Mouse (Mus musculus) forebrain, embryonic 14.5 days (tissue): Measurements from ENCODE around the gene 4930539E08Rik. TPM values are rescaled to one million over a fixed set of nuclear protein-coding genes. Genes with fewer than 3 reads are reported as not detected.

Experiments
- ATAC-seq: fragments of 200-750 bp; cut with Nextera tagmentation; 2 replicates; pipeline ENCODE4 v1.8.0; 2017; ENCODE audit warnings: mild to moderate bottlenecking, moderate library complexity
- DNase-seq: peaks from one replicate; pipeline ENCODE4 v3.0.0-alpha.2; 2015; ENCODE audit warnings: low spot score
- H3K27ac ChIP-seq: fragments of 300-500 bp; sonication (generic); 2 replicates; pipeline ENCODE4 v1.5.1; 2014; ENCODE audit warnings: low read depth, mild to moderate bottlenecking, control low read depth, low read length, moderate library complexity
- H3K27me3 ChIP-seq: fragments of 300-500 bp; sonication (generic); replicated peaks from 2 replicates; pipeline ENCODE4 v1.6.1; 2014; ENCODE audit warnings: low read length, control low read depth, mixed read lengths; ENCODE audit not compliant: control insufficient read depth, insufficient read depth
- H3K36me3 ChIP-seq: fragments of 300-500 bp; sonication (generic); 2 replicates; pipeline ENCODE4 v1.6.1; 2014; ENCODE audit warnings: low read length, control low read depth; ENCODE audit not compliant: control insufficient read depth, insufficient read depth
- H3K4me1 ChIP-seq: fragments of 300-500 bp; sonication (generic); 2 replicates; pipeline ENCODE4 v1.6.1; 2014; ENCODE audit warnings: antibody characterized with exemption, low read length, control low read depth; ENCODE audit not compliant: control insufficient read depth, insufficient read depth
- H3K4me2 ChIP-seq: fragments of 300-500 bp; sonication (generic); 2 replicates; pipeline ENCODE4 v1.6.1; 2014; ENCODE audit warnings: mild to moderate bottlenecking, control low read depth, low read length
- H3K4me3 ChIP-seq: fragments of 300-500 bp; sonication (generic); 2 replicates; pipeline ENCODE4 v1.5.1; 2014; ENCODE audit warnings: low read depth, low read length, control low read depth
- H3K9ac ChIP-seq: fragments of 300-500 bp; sonication (generic); 2 replicates; pipeline ENCODE4 v1.6.1; 2014; ENCODE audit warnings: mild to moderate bottlenecking, low read length, control low read depth, moderate library complexity
- H3K9me3 ChIP-seq: fragments of 300-500 bp; sonication (generic); replicated peaks from 2 replicates; pipeline ENCODE4 v1.6.1; 2016; ENCODE audit warnings: low read length, control low read depth, mixed read lengths; ENCODE audit not compliant: control insufficient read depth
- WGBS: fragments of 180-500 bp; shearing (Covaris S2); extraction: QIAGEN DNeasy Blood & Tissue Kit; methylation state at CpG from one replicate; pipeline ENCODE4 v1.1.7; 2014; 5-methylcytosine and 5-hydroxymethylcytosine counted together
- polyA plus RNA-seq: library from polyadenylated mRNA; unstranded; fragments of >200 nt; fragmentation: Nextera tagmentation; extraction: Ambion mirVana; gene quantifications from 2 replicates; pipeline ENCODE4 v1.2.1, GENCODE M21; 2014

4930539E08Rik gene
- polyA plus RNA-seq, 1 experiment from 2014 or later, result 0.50 TPM

- DNase-seq (no peak), ATAC-seq (no peak)
- no peak overlapping the region for H3K27ac ChIP-seq
- no peak overlapping the region for H3K9ac ChIP-seq
- no peaks in the 10 kb centered on the region for H3K27me3 ChIP-seq
- no peak overlapping the region for H3K4me2 ChIP-seq
- H3K4me3 ChIP-seq, result no peak overlapping the region
- no peaks in the 10 kb centered on the region for H3K36me3 ChIP-seq
- 0 out of 2 replicates have a peak, but pooled peaks cover 4% of the 10 kb centered on the region for H3K4me1 ChIP-seq
- 92% methylated on average over 19 of the region's 19 CpGs for WGBS
- no peaks in the 10 kb centered on the region for H3K9me3 ChIP-seq
Measured at GRCm38 (mm10) chr17:28947011-28947939, 32.2 kb upstream of the 4930539E08Rik start.

- no peak overlapping the region for H3K4me2 ChIP-seq
- no peak overlapping the region for H3K9ac ChIP-seq
- WGBS, result 95% methylated on average over 7 of the region's 7 CpGs
- no peaks in the 10 kb centered on the region for H3K36me3 ChIP-seq
- no peak overlapping the region for H3K27ac ChIP-seq
- no peaks in the 10 kb centered on the region for H3K9me3 ChIP-seq
- no peak overlapping the region for H3K4me3 ChIP-seq
- H3K4me1 ChIP-seq, result no peaks in the 10 kb centered on the region
- H3K27me3 ChIP-seq, result no peaks in the 10 kb centered on the region
- ATAC-seq (no peak), DNase-seq (no peak)
Measured at GRCm38 (mm10) chr17:28944481-28944880, 29.4 kb upstream of the 4930539E08Rik start.

- no peak within 1 kb of the TSS for H3K4me2 ChIP-seq
- H3K9me3 ChIP-seq, result no peaks in the 10 kb centered on the region
- no peak for ATAC-seq
- H3K9ac ChIP-seq, result no peak within 1 kb of the TSS
- H3K27me3 ChIP-seq, result no peaks in the 10 kb centered on the region
- DNase-seq, result no peak
- WGBS, result 90% methylated on average over 7 of the region's 7 CpGs
- H3K4me3 ChIP-seq, result no peak within 1 kb of the TSS
- H3K36me3 ChIP-seq, result no peaks in the 10 kb centered on the region
- H3K4me1 ChIP-seq, result no peaks in the 10 kb centered on the region
- no peak within 1 kb of the TSS for H3K27ac ChIP-seq
Measured at GRCm38 (mm10) chr17:28943740-28944139, 28.6 kb upstream of the 4930539E08Rik start, which contains the start of gene Pxt1. Gene Pxt1, minus strand, starts transcription at chr17:28943840.

GRCm38 (mm10) chr17:28942101-28942500, 27.0 kb upstream of the 4930539E08Rik start:
- DNase-seq, result no peak
- ATAC-seq, result no peak
- no peaks in the 10 kb centered on the region for H3K9me3 ChIP-seq
- H3K4me1 ChIP-seq, result no peaks in the 10 kb centered on the region
- no peaks in the 10 kb centered on the region for H3K36me3 ChIP-seq
- H3K27me3 ChIP-seq, result no peaks in the 10 kb centered on the region
- no peak overlapping the region for H3K4me2 ChIP-seq
- H3K4me3 ChIP-seq, result no peak overlapping the region
- no peak overlapping the region for H3K27ac ChIP-seq
- H3K9ac ChIP-seq, result no peak overlapping the region
- 83% methylated on average over 10 of the region's 11 CpGs for WGBS

GRCm38 (mm10) chr17:28940776-28941555, 25.8 kb upstream of the 4930539E08Rik start:
- DNase-seq, result no peak

GRCm38 (mm10) chr17:28936622-28937345, 21.7 kb upstream of the 4930539E08Rik start:
- Histone ChIP-seq H3K4me2 (no peak overlapping the region), H3K9me3 (no peaks in the 10 kb centered on the region), H3K9ac (no peak overlapping the region), H3K27ac (no peak overlapping the region), H3K4me1 (no peaks in the 10 kb centered on the region), H3K4me3 (no peak overlapping the region), H3K36me3 (no peaks in the 10 kb centered on the region), H3K27me3 (no peaks in the 10 kb centered on the region)
- ATAC-seq (no peak), DNase-seq (no peak)
- 77% methylated on average over 10 of the region's 10 CpGs for WGBS

More at GRCm38 (mm10) chr17:28940776-28941555, 25.8 kb upstream of the 4930539E08Rik start:
- H3K4me2 ChIP-seq, result no peak overlapping the region
- no peak for ATAC-seq
- H3K36me3 ChIP-seq, result no peaks in the 10 kb centered on the region
- no peaks in the 10 kb centered on the region for H3K27me3 ChIP-seq
- WGBS, result 91% methylated on average over 25 of the region's 25 CpGs
- no peak overlapping the region for H3K9ac ChIP-seq
- H3K4me3 ChIP-seq, result no peak overlapping the region
- H3K4me1 ChIP-seq, result no peaks in the 10 kb centered on the region
- no peaks in the 10 kb centered on the region for H3K9me3 ChIP-seq
- no peak overlapping the region for H3K27ac ChIP-seq

GRCm38 (mm10) chr17:28936133-28936532, 21.0 kb upstream of the 4930539E08Rik start:
- no peak for DNase-seq
- no peak overlapping the region for H3K4me2 ChIP-seq
- H3K27ac ChIP-seq, result no peak overlapping the region
- no peaks in the 10 kb centered on the region for H3K9me3 ChIP-seq
- H3K9ac ChIP-seq, result no peak overlapping the region
- H3K36me3 ChIP-seq, result no peaks in the 10 kb centered on the region
- ATAC-seq, result no peak
- H3K4me1 ChIP-seq, result no peaks in the 10 kb centered on the region
- no peak overlapping the region for H3K4me3 ChIP-seq
- WGBS, result 96% methylated on average over 7 of the region's 7 CpGs
- H3K27me3 ChIP-seq, result no peaks in the 10 kb centered on the region

GRCm38 (mm10) chr17:28934120-28934916, 19.2 kb upstream of the 4930539E08Rik start:
- WGBS, result 74% methylated on average over 19 of the region's 19 CpGs
- ATAC-seq (no peak), DNase-seq (no peak)
- Histone ChIP-seq H3K27me3 (no peaks in the 10 kb centered on the region), H3K4me1 (peaks cover 8% of the 10 kb centered on the region), H3K4me3 (no peak overlapping the region), H3K9ac (no peak overlapping the region), H3K36me3 (no peaks in the 10 kb centered on the region), H3K9me3 (no peaks in the 10 kb centered on the region), H3K27ac (no peak overlapping the region), H3K4me2 (no peak overlapping the region)
